Mouse (Mus musculus): Measurements from ENCODE around the gene Thrb.
"Not testable (repeated sequence)": the region's sequence is repeated elsewhere in the genome, so short reads cannot be mapped to it uniquely, and the experiment has no call there.

GRCm38 (mm10) chr14:17934779-17935178 lies 274.7 kb downstream of the Thrb start:
- not testable (repeated sequence) for TF ChIP-seq GATA1 (IDR thresholded peaks at IDR 0.05; ENCODE audit: borderline replicate concordance, low read length); FLI1 (IDR thresholded peaks at IDR 0.05; ENCODE audit: low read length)
